Mouse (Mus musculus): ENCODE measurements around the gene Nup153.
A peak's percentile ranks its signal among the peaks of the same experiment; 100 is the strongest.

GRCm38 (mm10) chr13:46727837-46728268 is at the start of gene Nup153:
- TF ChIP-seq CTCF (IDR thresholded peaks at IDR 0.05; ENCODE audit: borderline replicate concordance, control insufficient read depth, extremely low read depth, insufficient read depth, low read length, poor library complexity) (no peak), POLR2A (IDR thresholded peaks at IDR 0.05; ENCODE audit: control insufficient read depth, extremely low read depth, insufficient read depth, low read length, poor library complexity) (peak; percentile 87; the same call in 1 of the 2 replicates)

Measured in thymus, adult 2 months (tissue).